Mouse (Mus musculus): ENCODE measurements around the gene Lgals1. TPM values are rescaled to one million over a fixed set of nuclear protein-coding genes. Genes with fewer than 3 reads are reported as not detected.

The Lgals1 gene
- polyA plus RNA-seq, 1 experiment from 2014 or later = 1,059 TPM

Other genes with a start within 250 kb of the Lgals1 start
- 0.08 and 0.29 TPM in 2 replicates for gene Elfn2, start 208.0 kb upstream of the Lgals1 start, polyA plus RNA-seq (2015; fragmentation: Nextera tagmentation; extraction: Ambion mirVana)
- gene Mfng, start 153.2 kb upstream of the Lgals1 start, polyA plus RNA-seq (2015; fragmentation: Nextera tagmentation; extraction: Ambion mirVana) = 19.7 and 20.4 TPM in 2 replicates
- 6.9 and 7.3 TPM in 2 replicates for gene Card10, start 123.7 kb upstream of the Lgals1 start, polyA plus RNA-seq (2015; fragmentation: Nextera tagmentation; extraction: Ambion mirVana)
- gene Cdc42ep1, start 84.1 kb upstream of the Lgals1 start, polyA plus RNA-seq (2015; fragmentation: Nextera tagmentation; extraction: Ambion mirVana) = 44.0 and 47.5 TPM in 2 replicates
- gene Lgals2, start 71.2 kb upstream of the Lgals1 start, polyA plus RNA-seq (2015; fragmentation: Nextera tagmentation; extraction: Ambion mirVana) = 1,110 and 1,149 TPM in 2 replicates
- gene Gga1, start 49.5 kb upstream of the Lgals1 start, polyA plus RNA-seq (2015; fragmentation: Nextera tagmentation; extraction: Ambion mirVana) = 47.6 and 51.7 TPM in 2 replicates
- 0.23 and 0.42 TPM in 2 replicates for gene Gm49510, start 27.1 kb upstream of the Lgals1 start, polyA plus RNA-seq (2015; fragmentation: Nextera tagmentation; extraction: Ambion mirVana)
- 21.6 and 26.8 TPM in 2 replicates for gene Sh3bp1, start 27.0 kb upstream of the Lgals1 start, polyA plus RNA-seq (2015; fragmentation: Nextera tagmentation; extraction: Ambion mirVana)
- 11.0 TPM in 2 replicates for gene Pdxp, start 12.8 kb upstream of the Lgals1 start, polyA plus RNA-seq (2015; fragmentation: Nextera tagmentation; extraction: Ambion mirVana)
- 41.4 and 42.3 TPM in 2 replicates for gene Nol12, start 8.2 kb downstream of the Lgals1 start, polyA plus RNA-seq (2015; fragmentation: Nextera tagmentation; extraction: Ambion mirVana)
- gene Triobp, start 21.0 kb downstream of the Lgals1 start, polyA plus RNA-seq (2015; fragmentation: Nextera tagmentation; extraction: Ambion mirVana) = 51.5 and 53.1 TPM in 2 replicates
- gene H1f0, start 101.7 kb downstream of the Lgals1 start, polyA plus RNA-seq (2015; fragmentation: Nextera tagmentation; extraction: Ambion mirVana) = 441 and 523 TPM in 2 replicates
- gene Galr3, start 115.2 kb downstream of the Lgals1 start, polyA plus RNA-seq (2015; fragmentation: Nextera tagmentation; extraction: Ambion mirVana) = 1.6 and 1.8 TPM in 2 replicates
- gene Ankrd54, start 136.2 kb downstream of the Lgals1 start, polyA plus RNA-seq (2015; fragmentation: Nextera tagmentation; extraction: Ambion mirVana) = 53.5 and 56.2 TPM in 2 replicates
- gene Eif3l, start 148.5 kb downstream of the Lgals1 start, polyA plus RNA-seq (2015; fragmentation: Nextera tagmentation; extraction: Ambion mirVana) = 229 and 241 TPM in 2 replicates
- gene Micall1, start 182.2 kb downstream of the Lgals1 start, polyA plus RNA-seq (2015; fragmentation: Nextera tagmentation; extraction: Ambion mirVana) = 8.3 TPM in 2 replicates
- gene Polr2f, start 214.3 kb downstream of the Lgals1 start, polyA plus RNA-seq (2015; fragmentation: Nextera tagmentation; extraction: Ambion mirVana) = 311 and 328 TPM in 2 replicates
- 4.5 and 5.7 TPM in 2 replicates for gene 1700088E04Rik, start 214.5 kb downstream of the Lgals1 start, polyA plus RNA-seq (2015; fragmentation: Nextera tagmentation; extraction: Ambion mirVana)
- 7.9 and 8.2 TPM in 2 replicates for gene Sox10, start 238.5 kb downstream of the Lgals1 start, polyA plus RNA-seq (2015; fragmentation: Nextera tagmentation; extraction: Ambion mirVana)

Data from intestine, embryonic 15.5 days (tissue).